Mouse (Mus musculus) adipocyte (in vitro differentiated cells): Measurements from ENCODE around the gene Rpl24.
"Not testable (repeated sequence)": the region's sequence is repeated elsewhere in the genome, so short reads cannot be mapped to it uniquely, and the experiment has no call there.

ENCODE experiments used
- DNase-seq: peaks from one replicate; pipeline ENCODE4 v3.0.0-alpha.2; 2016; ENCODE audit warnings: low spot score

Gene Rpl24

GRCm38 (mm10) chr16:55966212-55966871 lies at the start of gene Rpl24:
Gene Rpl24 (plus strand): TSS chr16:55966275.
- DNase-seq: peak; percentile 97

- DNase-seq: no peak
These were observed 44.0 kb upstream of the Rpl24 start for GRCm38 (mm10) chr16:55922079-55922478.

- no peak for DNase-seq
These were observed 42.1 kb upstream of the Rpl24 start for GRCm38 (mm10) chr16:55924010-55924409.

GRCm38 (mm10) chr16:55933681-55934343 lies 32.3 kb upstream of the Rpl24 start:
- peak; percentile 28 for DNase-seq

GRCm38 (mm10) chr16:55934453-55935037 lies 31.5 kb upstream of the Rpl24 start, which contains the start of gene Cep97:
Gene Cep97 (minus strand): TSS chr16:55934855.
- peak; percentile 94 for DNase-seq

- DNase-seq: no peak
These were observed 27.3 kb upstream of the Rpl24 start for GRCm38 (mm10) chr16:55938761-55939160.

- DNase-seq: no peak
These were observed 26.4 kb upstream of the Rpl24 start for GRCm38 (mm10) chr16:55939703-55940102.

- DNase-seq: no peak
These were observed 25.3 kb upstream of the Rpl24 start for GRCm38 (mm10) chr16:55940781-55941180.

GRCm38 (mm10) chr16:55947266-55947665 lies 18.8 kb upstream of the Rpl24 start:
- DNase-seq: no peak

GRCm38 (mm10) chr16:55947876-55948410 lies 18.1 kb upstream of the Rpl24 start:
- not testable (repeated sequence) for DNase-seq

- DNase-seq: no peak
These were observed 17.1 kb upstream of the Rpl24 start for GRCm38 (mm10) chr16:55948963-55949362.

GRCm38 (mm10) chr16:55950462-55950861 lies 15.6 kb upstream of the Rpl24 start:
- DNase-seq: no peak

GRCm38 (mm10) chr16:55950946-55951678 lies 15.0 kb upstream of the Rpl24 start:
- DNase-seq: peak; percentile 96

- DNase-seq: no peak
These were observed 14.3 kb upstream of the Rpl24 start for GRCm38 (mm10) chr16:55951679-55952327.

GRCm38 (mm10) chr16:55952771-55953170 lies 13.3 kb upstream of the Rpl24 start:
- DNase-seq: no peak

- not testable (repeated sequence) for DNase-seq
These were observed 11.9 kb upstream of the Rpl24 start for GRCm38 (mm10) chr16:55954196-55954595.

- DNase-seq: not testable (repeated sequence)
These were observed 3.0 kb upstream of the Rpl24 start for GRCm38 (mm10) chr16:55963068-55963467.

- DNase-seq: peak; percentile 95
These were observed 1.7 kb upstream of the Rpl24 start for GRCm38 (mm10) chr16:55964126-55964949.

- no peak for DNase-seq
These were observed 1.1 kb downstream of the Rpl24 start for GRCm38 (mm10) chr16:55967221-55967620.

GRCm38 (mm10) chr16:55969147-55969546 lies 3.1 kb downstream of the Rpl24 start:
- peak; percentile 78 for DNase-seq

- no peak for DNase-seq
These were observed 4.3 kb downstream of the Rpl24 start for GRCm38 (mm10) chr16:55970416-55970815.
